Mouse (Mus musculus): ENCODE measurements around the gene Hist3h2ba.

DNA sequence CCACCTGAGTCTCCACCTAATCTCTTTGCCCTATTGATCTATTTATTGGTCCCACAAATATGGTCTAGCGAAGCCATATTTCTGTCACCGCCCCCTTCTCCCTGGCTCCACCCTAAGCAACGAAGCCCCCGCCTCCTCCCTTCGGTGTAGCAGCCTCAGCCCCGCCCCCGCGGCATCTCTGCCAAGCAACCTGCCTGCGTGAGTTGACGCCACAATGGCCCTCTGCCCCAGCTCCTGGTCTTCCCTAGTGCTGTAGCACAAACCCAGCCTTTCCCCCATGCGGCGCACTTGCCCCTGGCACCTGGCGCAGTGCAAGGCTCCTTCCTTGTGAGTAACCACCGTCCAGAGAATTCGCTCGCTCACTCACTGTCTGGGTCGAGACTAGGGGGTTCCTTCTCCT lies 14.8 kb downstream of the Hist3h2ba start:
- no peak for TF ChIP-seq EP300 (IDR thresholded peaks at IDR 0.05; ENCODE audit: low read depth)
- no peak for TF ChIP-seq CTCF (IDR thresholded peaks at IDR 0.05; ENCODE audit: low read depth)
